Mouse (Mus musculus) cerebellum, adult 11 months (tissue): ENCODE measurements around the gene Olfr1036.
"Not testable (repeated sequence)": the region's sequence is repeated elsewhere in the genome, so short reads cannot be mapped to it uniquely, and the experiment has no call there.

Experiments used
- DNase-seq: peaks from one replicate; pipeline ENCODE4 v3.0.0; 2022

Gene Olfr1036

GRCm38 (mm10) chr2:86073692-86074091 lies at the start of gene Olfr1036:
Gene Olfr1036, plus strand, starts transcription at chr2:86073992.
- DNase-seq = not testable (repeated sequence)

GRCm38 (mm10) chr2:86045561-86045960 lies 28.2 kb upstream of the Olfr1036 start, which contains the start of gene Olfr1034:
Gene Olfr1034, plus strand, starts transcription at chr2:86045861.
- DNase-seq = no peak

- not testable (repeated sequence) for DNase-seq
Observed at GRCm38 (mm10) chr2:86050777-86051176, 23.0 kb upstream of the Olfr1036 start.

GRCm38 (mm10) chr2:86063766-86064165 lies 10.0 kb upstream of the Olfr1036 start:
- DNase-seq = not testable (repeated sequence)

GRCm38 (mm10) chr2:86070189-86070588 lies 3.6 kb upstream of the Olfr1036 start:
- no peak for DNase-seq

GRCm38 (mm10) chr2:86080478-86080877 lies 6.7 kb downstream of the Olfr1036 start:
- not testable (repeated sequence) for DNase-seq

GRCm38 (mm10) chr2:86087285-86087684 lies 13.5 kb downstream of the Olfr1036 start, which contains the start of gene Olfr1037:
Gene Olfr1037, minus strand, starts transcription at chr2:86087385.
- no peak for DNase-seq
